Mouse (Mus musculus) stomach, embryonic 15.5 days (tissue): ENCODE measurements around the gene Ascl2. TPM values are rescaled to one million over a fixed set of nuclear protein-coding genes. Genes with fewer than 3 reads are reported as not detected.

Source experiments
- ATAC-seq: fragments of 200-750 bp; cut with Nextera tagmentation; 2 replicates; pipeline ENCODE4 v1.8.0; 2017; ENCODE audit warnings: low read depth, moderate number of reproducible peaks, moderate TSS enrichment; ENCODE audit not compliant: insufficient read depth, low FRiP score
- H3K27ac ChIP-seq: fragments of 300-500 bp; sonication (generic); 2 replicates; pipeline ENCODE4 v1.5.1; 2015; ENCODE audit warnings: mild to moderate bottlenecking, inconsistent platforms
- H3K27me3 ChIP-seq: fragments of 300-500 bp; sonication (generic); replicated peaks from 2 replicates; pipeline ENCODE4 v1.6.1; 2015; ENCODE audit warnings: inconsistent platforms
- H3K36me3 ChIP-seq: fragments of 300-500 bp; sonication (generic); 2 replicates; pipeline ENCODE4 v1.6.1; 2015; ENCODE audit warnings: inconsistent platforms
- H3K4me1 ChIP-seq: fragments of 300-500 bp; sonication (generic); 2 replicates; pipeline ENCODE4 v1.6.1; 2015; ENCODE audit warnings: inconsistent platforms
- H3K4me2 ChIP-seq: fragments of 300-500 bp; sonication (generic); 2 replicates; pipeline ENCODE4 v1.6.1; 2015; ENCODE audit warnings: mild to moderate bottlenecking, inconsistent platforms
- H3K4me3 ChIP-seq: fragments of 300-500 bp; sonication (generic); replicated peaks from 2 replicates; pipeline ENCODE4 v1.5.1; 2015; ENCODE audit warnings: inconsistent platforms
- H3K9ac ChIP-seq: fragments of 300-500 bp; sonication (generic); 2 replicates; pipeline ENCODE4 v1.6.1; 2015; ENCODE audit warnings: inconsistent platforms
- H3K9me3 ChIP-seq: fragments of 300-500 bp; sonication (generic); 2 replicates; pipeline ENCODE4 v1.6.1; 2016; ENCODE audit warnings: inconsistent platforms
- WGBS: fragments of 180-500 bp; shearing (Covaris S2); methylation state at CpG from one replicate; pipeline ENCODE4 v1.1.7; 2015; 5-methylcytosine and 5-hydroxymethylcytosine counted together
- polyA plus RNA-seq: library from polyadenylated mRNA; unstranded; fragments of >200 nt; fragmentation: Nextera tagmentation; extraction: Ambion mirVana; gene quantifications from 2 replicates; pipeline ENCODE4 v1.2.1, GENCODE M21; 2015

The Ascl2 gene
- polyA plus RNA-seq, 1 experiment from 2014 or later, result 5.5 TPM

- 46% methylated on average over 8 of the region's 8 CpGs for WGBS
- no peak overlapping the region for H3K4me3 ChIP-seq
- peak overlapping the region; percentile 29 for H3K4me2 ChIP-seq
- H3K9me3 ChIP-seq, result no peaks in the 10 kb centered on the region
- ATAC-seq, result 0 out of 2 replicates have a peak, but pooled peaks have one; percentile 6
- H3K36me3 ChIP-seq, result no peaks in the 10 kb centered on the region
- H3K27me3 ChIP-seq, result no peaks in the 10 kb centered on the region
- H3K27ac ChIP-seq, result peak overlapping the region; percentile 90
- H3K9ac ChIP-seq, result no peak overlapping the region
- peaks cover 59% of the 10 kb centered on the region for H3K4me1 ChIP-seq
Measured at GRCm38 (mm10) chr7:143008370-143008926, 39.4 kb upstream of the Ascl2 start.

- WGBS, result 38% methylated on average over 17 of the region's 17 CpGs
- no peak overlapping the region for H3K9ac ChIP-seq
Measured at GRCm38 (mm10) chr7:143007599-143008369, 38.7 kb upstream of the Ascl2 start.

GRCm38 (mm10) chr7:143006756-143007598 lies 37.9 kb upstream of the Ascl2 start:
- H3K27ac ChIP-seq, result peak overlapping the region; percentile 90; the same call in 1 of the 2 replicates
- no peak overlapping the region for H3K9ac ChIP-seq
- 87% methylated on average over 8 of the region's 8 CpGs for WGBS
- H3K9me3 ChIP-seq, result no peaks in the 10 kb centered on the region
- no peaks in the 10 kb centered on the region for H3K36me3 ChIP-seq
- H3K4me1 ChIP-seq, result peaks cover 49% of the 10 kb centered on the region
- peak overlapping the region; percentile 29; the same call in 1 of the 2 replicates for H3K4me2 ChIP-seq
- no peaks in the 10 kb centered on the region for H3K27me3 ChIP-seq
- H3K4me3 ChIP-seq, result peak overlapping the region; percentile 1; the same call in 1 of the 2 replicates
- ATAC-seq, result no peak

More at GRCm38 (mm10) chr7:143007599-143008369, 38.7 kb upstream of the Ascl2 start:
- no peaks in the 10 kb centered on the region for H3K9me3 ChIP-seq
- H3K4me3 ChIP-seq, result no peak overlapping the region
- H3K27me3 ChIP-seq, result no peaks in the 10 kb centered on the region
- peak; percentile 59; the same call in 1 of the 2 replicates for ATAC-seq
- H3K36me3 ChIP-seq, result no peaks in the 10 kb centered on the region
- H3K27ac ChIP-seq, result peak overlapping the region; percentile 90
- H3K4me2 ChIP-seq, result peak overlapping the region; percentile 29
- peaks cover 54% of the 10 kb centered on the region for H3K4me1 ChIP-seq

GRCm38 (mm10) chr7:143006097-143006755 lies 37.2 kb upstream of the Ascl2 start:
- Histone ChIP-seq H3K9me3 (no peaks in the 10 kb centered on the region), H3K4me2 (0 out of 2 replicates have a peak overlapping the region, but pooled peaks have one; percentile 19), H3K4me3 (peak overlapping the region; percentile 8), H3K4me1 (peaks cover 41% of the 10 kb centered on the region), H3K27me3 (no peaks in the 10 kb centered on the region), H3K9ac (no peak overlapping the region), H3K27ac (0 out of 2 replicates have a peak overlapping the region, but pooled peaks have one; percentile 40), H3K36me3 (no peaks in the 10 kb centered on the region)
- WGBS, result 73% methylated on average over 2 of the region's 2 CpGs
- ATAC-seq, result peak; percentile 74; the same call in 1 of the 2 replicates

- no peaks in the 10 kb centered on the region for H3K27me3 ChIP-seq
- 0 out of 2 replicates have a peak overlapping the region, but pooled peaks have one; percentile 19 for H3K4me2 ChIP-seq
- H3K36me3 ChIP-seq, result no peaks in the 10 kb centered on the region
- ATAC-seq, result peak; percentile 63
- peak overlapping the region; percentile 40 for H3K27ac ChIP-seq
- H3K4me1 ChIP-seq, result peaks cover 34% of the 10 kb centered on the region
- peak overlapping the region; percentile 8; the same call in 1 of the 2 replicates for H3K4me3 ChIP-seq
- no peaks in the 10 kb centered on the region for H3K9me3 ChIP-seq
- H3K9ac ChIP-seq, result no peak overlapping the region
- 80% methylated on average over 6 of the region's 6 CpGs for WGBS
Measured at GRCm38 (mm10) chr7:143005344-143006096, 36.5 kb upstream of the Ascl2 start.

GRCm38 (mm10) chr7:143004727-143005343 lies 35.8 kb upstream of the Ascl2 start, which contains the start of gene Tspan32:
TSS of gene Tspan32 (plus strand) at chr7:143005046.
- WGBS, result 62% methylated on average over 4 of the region's 4 CpGs
- Histone ChIP-seq H3K4me2 (0 out of 2 replicates have a peak within 1 kb of the TSS, but pooled peaks have one; percentile 19), H3K9me3 (no peaks in the 10 kb centered on the region), H3K9ac (no peak within 1 kb of the TSS), H3K27ac (peak within 1 kb of the TSS; percentile 40), H3K27me3 (no peaks in the 10 kb centered on the region), H3K36me3 (no peaks in the 10 kb centered on the region), H3K4me3 (peak within 1 kb of the TSS; percentile 8; the same call in 1 of the 2 replicates), H3K4me1 (peaks cover 27% of the 10 kb centered on the region)
- peak; percentile 33; the same call in 1 of the 2 replicates for ATAC-seq

GRCm38 (mm10) chr7:143002679-143003078 lies 33.6 kb upstream of the Ascl2 start:
- Histone ChIP-seq H3K9ac (no peak overlapping the region), H3K4me2 (no peak overlapping the region), H3K27ac (no peak overlapping the region), H3K4me1 (peaks cover 10% of the 10 kb centered on the region; the same call in 1 of the 2 replicates), H3K4me3 (no peak overlapping the region), H3K27me3 (no peaks in the 10 kb centered on the region), H3K9me3 (no peaks in the 10 kb centered on the region), H3K36me3 (no peaks in the 10 kb centered on the region)
- ATAC-seq, result no peak
- 20% methylated on average over 3 of the region's 3 CpGs for WGBS

GRCm38 (mm10) chr7:142997403-142998150 lies 28.5 kb upstream of the Ascl2 start:
- H3K4me3 ChIP-seq, result no peak overlapping the region
- no peak overlapping the region for H3K27ac ChIP-seq
- H3K27me3 ChIP-seq, result no peaks in the 10 kb centered on the region
- no peak overlapping the region for H3K9ac ChIP-seq
- no peak overlapping the region for H3K4me2 ChIP-seq
- H3K36me3 ChIP-seq, result no peaks in the 10 kb centered on the region
- no peak for ATAC-seq
- H3K9me3 ChIP-seq, result no peaks in the 10 kb centered on the region
- peaks cover 7% of the 10 kb centered on the region; the same call in 1 of the 2 replicates for H3K4me1 ChIP-seq
- 44% methylated on average over 3 of the region's 3 CpGs for WGBS

- Histone ChIP-seq H3K27me3 (no peaks in the 10 kb centered on the region), H3K9ac (no peak overlapping the region), H3K9me3 (no peaks in the 10 kb centered on the region), H3K4me3 (no peak overlapping the region), H3K4me1 (peaks cover 7% of the 10 kb centered on the region; the same call in 1 of the 2 replicates), H3K36me3 (no peaks in the 10 kb centered on the region), H3K4me2 (no peak overlapping the region), H3K27ac (no peak overlapping the region)
- 81% methylated on average over 2 of the region's 2 CpGs for WGBS
- ATAC-seq, result no peak
Measured at GRCm38 (mm10) chr7:142996998-142997397, 27.9 kb upstream of the Ascl2 start.
